ENCODE assay signal across 8 mouse cellular contexts in genomic region chr8:12755312-12755711, GRCm38 (mm10). TPM values are rescaled to one million over a fixed set of nuclear protein-coding genes. Genes with fewer than 3 reads are reported as not detected.
DNase-seq lines count a peak whose midpoint lies in the region; ATAC-seq and TF ChIP-seq lines count a peak whose summit lies in the region.

No protein-coding gene starts in this region.

- H3K9me3 ChIP-seq in liver, embryonic 12.5 days (replicated peaks): no peaks in the 10 kb centered on the region
- no peaks in the 10 kb centered on the region for H3K9me3 ChIP-seq in heart, embryonic 15.5 days (replicated peaks)
- H3K9me3 ChIP-seq in midbrain, embryonic 13.5 days: no peaks in the 10 kb centered on the region

- no peak overlapping the region for H3K27ac ChIP-seq in liver, adult 2 months (replicated peaks; ENCODE audit: insufficient read depth, low read depth, low read length)
- no peak overlapping the region for H3K27ac ChIP-seq in liver, embryonic 12.5 days
- peak overlapping the region; percentile 86 for H3K27ac ChIP-seq in heart, embryonic 15.5 days
- H3K27ac ChIP-seq in midbrain, embryonic 13.5 days: no peak overlapping the region

- no peak overlapping the region for H3K4me3 ChIP-seq in liver, adult 2 months (ENCODE audit: insufficient read depth, low read depth, low read length)
- H3K4me3 ChIP-seq in liver, embryonic 12.5 days: no peak overlapping the region
- no peak overlapping the region for H3K4me3 ChIP-seq in heart, embryonic 15.5 days
- H3K4me3 ChIP-seq in midbrain, embryonic 13.5 days (replicated peaks): no peak overlapping the region

- H3K4me2 ChIP-seq in liver, embryonic 12.5 days: no peak overlapping the region
- no peak overlapping the region for H3K4me2 ChIP-seq in heart, embryonic 15.5 days
- no peak overlapping the region for H3K4me2 ChIP-seq in midbrain, embryonic 13.5 days (replicated peaks)

- 0 out of 2 replicates have a peak, but pooled peaks cover 3% of the 10 kb centered on the region for H3K4me1 ChIP-seq in liver, adult 2 months (ENCODE audit: control insufficient read depth, insufficient read depth, low read length)
- H3K4me1 ChIP-seq in liver, embryonic 12.5 days: peaks cover 20% of the 10 kb centered on the region
- peaks cover 35% of the 10 kb centered on the region for H3K4me1 ChIP-seq in heart, embryonic 15.5 days (replicated peaks)
- H3K4me1 ChIP-seq in midbrain, embryonic 13.5 days (replicated peaks): peaks cover 23% of the 10 kb centered on the region

- no peak for TF ChIP-seq POLR2A in liver, adult 2 months (IDR thresholded peaks at IDR 0.05; ENCODE audit: extremely low read depth, insufficient read depth, low read length)

- H3K9ac ChIP-seq in liver, adult 2 months (ENCODE audit: low read depth, low read length): no peak overlapping the region
- no peak overlapping the region for H3K9ac ChIP-seq in liver, embryonic 12.5 days
- no peak overlapping the region for H3K9ac ChIP-seq in heart, embryonic 15.5 days
- no peak overlapping the region for H3K9ac ChIP-seq in midbrain, embryonic 13.5 days (replicated peaks)

- WGBS in liver, adult 2 months: 58% methylated on average over 2 of the region's 2 CpGs
- WGBS in liver, embryonic 12.5 days (ENCODE audit: insufficient replicate concordance): 29% methylated on average over 2 of the region's 2 CpGs
- WGBS in heart, embryonic 15.5 days: 45% methylated on average over 2 of the region's 2 CpGs
- 66% methylated on average over 2 of the region's 2 CpGs for WGBS in midbrain, embryonic 13.5 days

- H3K27me3 ChIP-seq in liver, adult 2 months (ENCODE audit: control insufficient read depth, insufficient read depth, low read length): peaks cover 4% of the 10 kb centered on the region
- peaks cover 63% of the 10 kb centered on the region for H3K27me3 ChIP-seq in liver, embryonic 12.5 days (replicated peaks)
- H3K27me3 ChIP-seq in heart, embryonic 15.5 days: no peaks in the 10 kb centered on the region
- H3K27me3 ChIP-seq in midbrain, embryonic 13.5 days: peaks cover 3% of the 10 kb centered on the region; the same call in 1 of the 2 replicates

- intact Hi-C loops in left cerebral cortex, postnatal 10 days (cut with DNase I): loop anchor here (5.0 kb wide), 1 partner anchor 62 kb away; no protein-coding TSS in a partner anchor

- no peaks in the 10 kb centered on the region for H3K79me2 ChIP-seq in liver, adult 2 months (ENCODE audit: control insufficient read depth, insufficient read depth, low read length)

- ATAC-seq in liver, embryonic 12.5 days: no peak
- ATAC-seq in heart, embryonic 15.5 days (replicated peaks; ENCODE audit: insufficient number of reproducible peaks, insufficient read depth, low FRiP score, low read depth): 0 out of 2 replicates have a peak, but pooled peaks have one; percentile 16
- peak; percentile 88 for ATAC-seq in megakaryocyte progenitor cell, adult 5-6 weeks (replicated peaks; ENCODE audit: poor library complexity)
- no peak for ATAC-seq in midbrain, embryonic 13.5 days

- no peaks in the 10 kb centered on the region for H3K36me3 ChIP-seq in liver, adult 2 months (ENCODE audit: control insufficient read depth, insufficient read depth, low read length)
- H3K36me3 ChIP-seq in liver, embryonic 12.5 days: no peaks in the 10 kb centered on the region
- no peaks in the 10 kb centered on the region for H3K36me3 ChIP-seq in heart, embryonic 15.5 days
- H3K36me3 ChIP-seq in midbrain, embryonic 13.5 days: no peaks in the 10 kb centered on the region

- DNase-seq in cerebellum, adult 9-10 months: peak; percentile 34
- DNase-seq in cerebellum, adult 11-12 months: no peak
- DNase-seq in liver, adult 2 months (ENCODE audit: extremely low read depth, low read depth, low spot score): peak; percentile 21
- no peak for DNase-seq in left cerebral cortex, postnatal 10 days (ENCODE audit: extremely low spot score in 1 of 2, low spot score in 2 of 2)

- peak; percentile 35; the same call in 1 of the 2 replicates for TF ChIP-seq CTCF in liver, adult 2 months (IDR thresholded peaks at IDR 0.05; ENCODE audit: low read depth, low read length)

RNA-seq across cellular contexts. Expression of gene Atp11a, which starts 1.5 kb away (rescaled TPM):
- total RNA-seq in liver, adult 2 months (2014; rRNA removed): 4.8 and 6.8 TPM in 2 replicates
- 6.6 and 6.9 TPM in 2 replicates for polyA plus RNA-seq in liver, adult 2 months (2012; rRNA removed)
- 2.2 and 2.7 TPM in 2 replicates for polyA plus RNA-seq in liver, embryonic 12.5 days (2016; fragmentation: Nextera tagmentation; extraction: Ambion mirVana)
- polyA plus RNA-seq in heart, embryonic 15.5 days (2015; fragmentation: Nextera tagmentation; extraction: Ambion mirVana): 14.1 and 15.9 TPM in 2 replicates
- total RNA-seq in megakaryocyte progenitor cell, adult 5-6 weeks (2015): 14.5 and 17.1 TPM in 2 replicates
- total RNA-seq in megakaryocyte progenitor cell, adult 5-6 weeks (2017): 15.9 and 16.0 TPM in 2 replicates
- polyA plus RNA-seq in midbrain, embryonic 13.5 days (2015; fragmentation: Nextera tagmentation; extraction: Ambion mirVana): 9.9 and 10.3 TPM in 2 replicates
- 10 to 100 TPM; 50.1 to 52.6 TPM for total RNA-seq in left cerebral cortex, postnatal 10 days (2021)

Comparison
In these comparisons a context has a peak if more than half of its experiments do, and no peak if none do; other contexts are left out.
1. DNase-seq: peak in cerebellum, adult 9-10 months (single experiment) and liver, adult 2 months (single experiment); none in cerebellum, adult 11-12 months (single experiment) and left cerebral cortex, postnatal 10 days (0 of 2).
2. ATAC-seq: peak in heart, embryonic 15.5 days (single experiment) and megakaryocyte progenitor cell, adult 5-6 weeks (single experiment); none in liver, embryonic 12.5 days (single experiment) and midbrain, embryonic 13.5 days (single experiment).